Mouse (Mus musculus) testis, postnatal 14 days (tissue): Measurements from ENCODE around the gene Mob3b.
"Not testable (repeated sequence)": the region's sequence is repeated elsewhere in the genome, so short reads cannot be mapped to it uniquely, and the experiment has no call there.

Experiments
- DNase-seq: peaks from one replicate; pipeline ENCODE4 v3.0.0; 2021; ENCODE audit warnings: low spot score

Gene Mob3b

GRCm38 (mm10) chr4:34963999-34964398 lies 193.3 kb downstream of the Mob3b start:
- DNase-seq, result no peak

GRCm38 (mm10) chr4:34960781-34961560 lies 196.3 kb downstream of the Mob3b start:
- DNase-seq, result no peak

GRCm38 (mm10) chr4:34959477-34959876 lies 197.8 kb downstream of the Mob3b start:
- DNase-seq, result no peak

- no peak for DNase-seq
Measured at GRCm38 (mm10) chr4:34958155-34959028, 198.9 kb downstream of the Mob3b start.

- DNase-seq, result no peak
Measured at GRCm38 (mm10) chr4:34953716-34954115, 203.6 kb downstream of the Mob3b start.

GRCm38 (mm10) chr4:34947181-34947580 lies 210.1 kb downstream of the Mob3b start:
- no peak for DNase-seq

GRCm38 (mm10) chr4:34941046-34941445 lies 216.2 kb downstream of the Mob3b start:
- no peak for DNase-seq

GRCm38 (mm10) chr4:34928386-34928785 lies 228.9 kb downstream of the Mob3b start:
- DNase-seq, result not testable (repeated sequence)

GRCm38 (mm10) chr4:34922177-34922870 lies 235.0 kb downstream of the Mob3b start:
- DNase-seq, result no peak

- DNase-seq, result no peak
Measured at GRCm38 (mm10) chr4:34917400-34917799, 239.9 kb downstream of the Mob3b start.

- no peak for DNase-seq
Measured at GRCm38 (mm10) chr4:34912171-34912570, 245.1 kb downstream of the Mob3b start.

GRCm38 (mm10) chr4:34911401-34911800 lies 245.9 kb downstream of the Mob3b start:
- no peak for DNase-seq

- peak; percentile 55 for DNase-seq
Measured at GRCm38 (mm10) chr4:34908127-34908526, 249.2 kb downstream of the Mob3b start.

- no peak for DNase-seq
Measured at GRCm38 (mm10) chr4:34907026-34907425, 250.3 kb downstream of the Mob3b start.

- DNase-seq, result no peak
Measured at GRCm38 (mm10) chr4:34906151-34906550, 251.1 kb downstream of the Mob3b start.

GRCm38 (mm10) chr4:34905396-34905795 lies 251.9 kb downstream of the Mob3b start:
- DNase-seq, result no peak

- DNase-seq, result not testable (repeated sequence)
Measured at GRCm38 (mm10) chr4:34901582-34901981, 255.7 kb downstream of the Mob3b start.

- no peak for DNase-seq
Measured at GRCm38 (mm10) chr4:34901166-34901565, 256.1 kb downstream of the Mob3b start.

- DNase-seq, result no peak
Measured at GRCm38 (mm10) chr4:34900155-34900554, 257.1 kb downstream of the Mob3b start.

GRCm38 (mm10) chr4:34899322-34899721 lies 258.0 kb downstream of the Mob3b start:
- DNase-seq, result no peak
